Mouse (Mus musculus): ENCODE data around the gene Thsd4. TPM values are rescaled to one million over a fixed set of nuclear protein-coding genes. Genes with fewer than 3 reads are reported as not detected.

The Thsd4 gene
- polyA plus RNA-seq, 1 experiment from 2014 or later: 8.7 TPM

GRCm38 (mm10) chr9:59949981-59950380 lies 571.9 kb downstream of the Thsd4 start:
- ATAC-seq (ENCODE audit: low read depth): no peak
- Histone ChIP-seq H3K9me3 (no peaks in the 10 kb centered on the region), H3K4me1 (replicated peaks) (no peaks in the 10 kb centered on the region), H3K27ac (replicated peaks) (no peak overlapping the region), H3K4me2 (no peak overlapping the region), H3K4me3 (no peak overlapping the region), H3K9ac (no peak overlapping the region), H3K27me3 (no peaks in the 10 kb centered on the region), H3K36me3 (no peaks in the 10 kb centered on the region)
- 84% methylated on average over 5 of the region's 5 CpGs for WGBS

- Histone ChIP-seq H3K9me3 (no peaks in the 10 kb centered on the region), H3K4me3 (no peak overlapping the region), H3K4me1 (replicated peaks) (no peaks in the 10 kb centered on the region), H3K9ac (no peak overlapping the region), H3K27ac (replicated peaks) (no peak overlapping the region), H3K4me2 (no peak overlapping the region), H3K36me3 (no peaks in the 10 kb centered on the region), H3K27me3 (no peaks in the 10 kb centered on the region)
- no peak for ATAC-seq (ENCODE audit: low read depth)
- WGBS: 88% methylated on average over 6 of the region's 6 CpGs
Observed at GRCm38 (mm10) chr9:59949511-59949910, 572.3 kb downstream of the Thsd4 start.

- Histone ChIP-seq H3K36me3 (no peaks in the 10 kb centered on the region), H3K27me3 (no peaks in the 10 kb centered on the region), H3K4me3 (no peak overlapping the region), H3K4me1 (replicated peaks) (no peaks in the 10 kb centered on the region), H3K9me3 (no peaks in the 10 kb centered on the region), H3K4me2 (no peak overlapping the region), H3K27ac (replicated peaks) (no peak overlapping the region), H3K9ac (no peak overlapping the region)
- ATAC-seq (ENCODE audit: low read depth): no peak
- 89% methylated on average over 17 of the region's 17 CpGs for WGBS
Observed at GRCm38 (mm10) chr9:59948691-59949250, 573.1 kb downstream of the Thsd4 start.

- no peak overlapping the region for H3K9ac ChIP-seq
- no peaks in the 10 kb centered on the region for H3K9me3 ChIP-seq
- H3K27ac ChIP-seq (replicated peaks): no peak overlapping the region
- no peak for ATAC-seq (ENCODE audit: low read depth)
- 69% methylated on average over 8 of the region's 8 CpGs for WGBS
- no peak overlapping the region for H3K4me2 ChIP-seq
- H3K4me1 ChIP-seq (replicated peaks): no peaks in the 10 kb centered on the region
- no peaks in the 10 kb centered on the region for H3K27me3 ChIP-seq
- H3K4me3 ChIP-seq: no peak overlapping the region
- no peaks in the 10 kb centered on the region for H3K36me3 ChIP-seq
Observed at GRCm38 (mm10) chr9:59948226-59948625, 573.6 kb downstream of the Thsd4 start.

GRCm38 (mm10) chr9:59947271-59947670 lies 574.6 kb downstream of the Thsd4 start:
- peaks cover 6% of the 10 kb centered on the region for H3K4me1 ChIP-seq (replicated peaks)
- no peaks in the 10 kb centered on the region for H3K9me3 ChIP-seq
- 90% methylated on average over 8 of the region's 8 CpGs for WGBS
- H3K4me3 ChIP-seq: no peak overlapping the region
- no peaks in the 10 kb centered on the region for H3K27me3 ChIP-seq
- H3K27ac ChIP-seq (replicated peaks): no peak overlapping the region
- H3K9ac ChIP-seq: no peak overlapping the region
- H3K36me3 ChIP-seq: no peaks in the 10 kb centered on the region
- ATAC-seq (ENCODE audit: low read depth): no peak
- no peak overlapping the region for H3K4me2 ChIP-seq

GRCm38 (mm10) chr9:59945241-59945640 lies 576.6 kb downstream of the Thsd4 start:
- H3K27me3 ChIP-seq: no peaks in the 10 kb centered on the region
- no peak overlapping the region for H3K27ac ChIP-seq (replicated peaks)
- no peak overlapping the region for H3K4me2 ChIP-seq
- ATAC-seq (ENCODE audit: low read depth): no peak
- peaks cover 6% of the 10 kb centered on the region for H3K4me1 ChIP-seq (replicated peaks)
- 82% methylated on average over 3 of the region's 3 CpGs for WGBS
- no peaks in the 10 kb centered on the region for H3K9me3 ChIP-seq
- no peak overlapping the region for H3K4me3 ChIP-seq
- H3K9ac ChIP-seq: no peak overlapping the region
- H3K36me3 ChIP-seq: no peaks in the 10 kb centered on the region

GRCm38 (mm10) chr9:59943826-59944225 lies 578.0 kb downstream of the Thsd4 start:
- Histone ChIP-seq H3K4me1 (replicated peaks) (peaks cover 6% of the 10 kb centered on the region), H3K9me3 (no peaks in the 10 kb centered on the region), H3K27me3 (no peaks in the 10 kb centered on the region), H3K27ac (replicated peaks) (no peak overlapping the region), H3K9ac (no peak overlapping the region), H3K4me2 (no peak overlapping the region), H3K36me3 (no peaks in the 10 kb centered on the region), H3K4me3 (no peak overlapping the region)
- ATAC-seq (ENCODE audit: low read depth): no peak
- WGBS: 87% methylated on average over 6 of the region's 6 CpGs

- H3K4me3 ChIP-seq: no peak overlapping the region
- peaks cover 6% of the 10 kb centered on the region for H3K4me1 ChIP-seq (replicated peaks)
- no peaks in the 10 kb centered on the region for H3K36me3 ChIP-seq
- no peak overlapping the region for H3K9ac ChIP-seq
- H3K9me3 ChIP-seq: no peaks in the 10 kb centered on the region
- H3K4me2 ChIP-seq: no peak overlapping the region
- no peak overlapping the region for H3K27ac ChIP-seq (replicated peaks)
- 49% methylated on average over 5 of the region's 5 CpGs for WGBS
- ATAC-seq (ENCODE audit: low read depth): no peak
- no peaks in the 10 kb centered on the region for H3K27me3 ChIP-seq
Observed at GRCm38 (mm10) chr9:59942501-59943085, 579.3 kb downstream of the Thsd4 start.

- no peaks in the 10 kb centered on the region for H3K27me3 ChIP-seq
- 69% methylated on average over 9 of the region's 9 CpGs for WGBS
- no peak for ATAC-seq (ENCODE audit: low read depth)
- H3K27ac ChIP-seq (replicated peaks): no peak overlapping the region
- H3K36me3 ChIP-seq: no peaks in the 10 kb centered on the region
- H3K9me3 ChIP-seq: no peaks in the 10 kb centered on the region
- peaks cover 6% of the 10 kb centered on the region for H3K4me1 ChIP-seq (replicated peaks)
- H3K9ac ChIP-seq: no peak overlapping the region
- no peak overlapping the region for H3K4me3 ChIP-seq
- no peak overlapping the region for H3K4me2 ChIP-seq
Observed at GRCm38 (mm10) chr9:59941885-59942350, 579.9 kb downstream of the Thsd4 start.

- Histone ChIP-seq H3K4me1 (replicated peaks) (peaks cover 6% of the 10 kb centered on the region), H3K4me3 (no peak overlapping the region), H3K4me2 (no peak overlapping the region), H3K27ac (replicated peaks) (no peak overlapping the region), H3K9ac (no peak overlapping the region), H3K9me3 (no peaks in the 10 kb centered on the region), H3K27me3 (no peaks in the 10 kb centered on the region), H3K36me3 (no peaks in the 10 kb centered on the region)
- 77% methylated on average over 12 of the region's 12 CpGs for WGBS
- ATAC-seq (ENCODE audit: low read depth): no peak
Observed at GRCm38 (mm10) chr9:59940913-59941884, 580.6 kb downstream of the Thsd4 start.

GRCm38 (mm10) chr9:59939691-59940090 lies 582.2 kb downstream of the Thsd4 start:
- H3K36me3 ChIP-seq: no peaks in the 10 kb centered on the region
- no peaks in the 10 kb centered on the region for H3K27me3 ChIP-seq
- H3K27ac ChIP-seq (replicated peaks): no peak overlapping the region
- peaks cover 6% of the 10 kb centered on the region for H3K4me1 ChIP-seq (replicated peaks)
- H3K9ac ChIP-seq: no peak overlapping the region
- no peak overlapping the region for H3K4me2 ChIP-seq
- ATAC-seq (ENCODE audit: low read depth): no peak
- no peaks in the 10 kb centered on the region for H3K9me3 ChIP-seq
- no peak overlapping the region for H3K4me3 ChIP-seq
- WGBS: 80% methylated on average over 2 of the region's 2 CpGs

- WGBS: 79% methylated on average over 8 of the region's 8 CpGs
- H3K4me2 ChIP-seq: no peak overlapping the region
- ATAC-seq (ENCODE audit: low read depth): no peak
Observed at GRCm38 (mm10) chr9:59938529-59938928, 583.3 kb downstream of the Thsd4 start.

More at GRCm38 (mm10) chr9:59938529-59938928, 583.3 kb downstream of the Thsd4 start:
- no peak overlapping the region for H3K27ac ChIP-seq (replicated peaks)
- H3K4me3 ChIP-seq: no peak overlapping the region
- H3K36me3 ChIP-seq: no peaks in the 10 kb centered on the region
- no peak overlapping the region for H3K9ac ChIP-seq
- H3K27me3 ChIP-seq: no peaks in the 10 kb centered on the region
- peaks cover 6% of the 10 kb centered on the region for H3K4me1 ChIP-seq (replicated peaks)
- no peaks in the 10 kb centered on the region for H3K9me3 ChIP-seq
